Mouse (Mus musculus): ENCODE measurements at regions not wholly inside any gene's neighbourhood (a gene's known extent, or its start where the extent isn't known, plus 50 kb on each side); places are given as distances from the start of the nearest gene placed in this dataset.

DNA sequence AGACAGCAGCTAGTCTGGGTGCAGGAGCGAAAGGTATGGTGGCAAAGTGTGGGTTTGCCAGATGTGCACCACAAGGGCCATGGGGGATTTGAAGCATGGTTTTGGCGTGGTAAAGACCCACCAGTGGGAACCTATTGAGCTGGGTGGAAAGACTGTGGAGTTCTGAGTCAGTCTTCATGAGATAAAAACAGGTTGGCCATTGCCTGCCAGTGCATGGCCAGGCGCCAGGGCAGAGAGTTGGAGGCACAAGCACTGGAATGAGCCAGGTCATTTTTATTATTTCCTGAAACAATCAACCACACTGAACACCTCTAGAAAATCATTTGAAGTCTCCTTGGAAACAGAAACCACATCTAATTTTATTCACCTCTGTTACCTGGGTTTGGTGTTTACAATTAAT lies 744.9 kb downstream of the Gsdmc2 start:
- TF ChIP-seq ZC3H11A (IDR thresholded peaks at IDR 0.05; ENCODE audit: borderline replicate concordance, low read depth, low read length) (no peak), ZNF384 (IDR thresholded peaks at IDR 0.05; ENCODE audit: low read depth, low read length) (no peak)

Measured in ES-E14 (cell line).